ENCODE assay signal across 18 mouse cellular contexts in genomic region chr15:85173425-85173824, GRCm38 (mm10). TPM values are rescaled to one million over a fixed set of nuclear protein-coding genes. Genes with fewer than 3 reads are reported as not detected.
DNase-seq lines count a peak whose midpoint lies in the region; ATAC-seq lines count a peak whose summit lies in the region.
"Had no signal": no experiment of that assay in that cellular context is flagged by ENCODE, and none has a peak within 500 bp of the region (broad histone marks: within the 10 kb centered on the region; RNA-seq: fewer than 3 reads in every experiment).

No protein-coding gene starts in this region.

- H3K27ac ChIP-seq in heart, embryonic 12.5 days (ENCODE audit: poor library complexity, severe bottlenecking): peak overlapping the region; percentile 48
- H3K27ac ChIP-seq in kidney, embryonic 16.5 days (ENCODE audit: low read length): peak overlapping the region; percentile 40
- H3K27ac ChIP-seq in limb, embryonic 10.5 days: peak overlapping the region; percentile 63
- H3K27ac ChIP-seq in stomach, embryonic 16.5 days (ENCODE audit: low read length): peak overlapping the region; percentile 80; the same call in 1 of the 2 replicates
- H3K27ac ChIP-seq: neural tube, embryonic 15.5 days had no signal

- 23% methylated on average over 8 of the region's 8 CpGs for WGBS in heart, embryonic 12.5 days
- 65% methylated on average over 8 of the region's 8 CpGs for WGBS in kidney, embryonic 16.5 days
- WGBS in limb, embryonic 10.5 days: 62% methylated on average over 8 of the region's 8 CpGs
- 56% methylated on average over 8 of the region's 8 CpGs for WGBS in stomach, embryonic 16.5 days

- no peak overlapping the region for H3K4me3 ChIP-seq in heart, embryonic 12.5 days
- no peak overlapping the region for H3K4me3 ChIP-seq in kidney, embryonic 16.5 days (ENCODE audit: low read length)
- H3K4me3 ChIP-seq in limb, embryonic 10.5 days: no peak overlapping the region
- H3K4me3 ChIP-seq in stomach, embryonic 16.5 days (replicated peaks; ENCODE audit: low read length): no peak overlapping the region
- H3K4me3 ChIP-seq: megakaryocyte, embryonic 14.5 days; neural tube, embryonic 15.5 days had no signal

- no peak for ATAC-seq in heart, embryonic 12.5 days (ENCODE audit: insufficient number of reproducible peaks, low FRiP score)
- ATAC-seq in kidney, embryonic 16.5 days (ENCODE audit: low FRiP score, low TSS enrichment): no peak
- ATAC-seq in stomach, embryonic 16.5 days (ENCODE audit: insufficient read depth, low FRiP score): no peak
- ATAC-seq: hindbrain, embryonic 16.5 days had no signal

- H3K9ac ChIP-seq in heart, embryonic 12.5 days: no peak overlapping the region
- H3K9ac ChIP-seq in kidney, embryonic 16.5 days (replicated peaks; ENCODE audit: low read length): no peak overlapping the region
- H3K9ac ChIP-seq in stomach, embryonic 16.5 days (ENCODE audit: low read length): no peak overlapping the region; the same call in 1 of the 2 replicates
- H3K9ac ChIP-seq: neural tube, embryonic 15.5 days had no signal

- no peak for DNase-seq in heart, adult 9 months (ENCODE audit: low spot score in 2 of 2)
- DNase-seq in kidney, postnatal 14 days: no peak
- DNase-seq in limb, embryonic 10.5 days (ENCODE audit: low spot score): no peak
- DNase-seq in cerebellum, adult 18-20 months: no peak
- DNase-seq in thymus, adult 18-20 months: no peak
- DNase-seq: adrenal gland, postnatal 14 days; cerebellum, postnatal 14 days; right cerebral cortex, adult 18-20 months; spleen, adult 18-20 months had no signal

- 0 out of 2 replicates have a peak, but pooled peaks cover 3% of the 10 kb centered on the region for H3K27me3 ChIP-seq in heart, embryonic 12.5 days (replicated peaks)
- H3K27me3 ChIP-seq in kidney, embryonic 16.5 days (ENCODE audit: insufficient read depth, low read length): no peaks in the 10 kb centered on the region
- no peaks in the 10 kb centered on the region for H3K27me3 ChIP-seq in limb, embryonic 10.5 days (ENCODE audit: low read depth, poor library complexity, severe bottlenecking)
- no peaks in the 10 kb centered on the region for H3K27me3 ChIP-seq in stomach, embryonic 16.5 days (ENCODE audit: control insufficient read depth, insufficient read depth, low read length)
- H3K27me3 ChIP-seq: neural tube, embryonic 15.5 days had no signal

- no peaks in the 10 kb centered on the region for H3K36me3 ChIP-seq in heart, embryonic 12.5 days
- no peaks in the 10 kb centered on the region for H3K36me3 ChIP-seq in kidney, embryonic 16.5 days (ENCODE audit: insufficient read depth, low read length)
- H3K36me3 ChIP-seq in limb, embryonic 10.5 days: no peaks in the 10 kb centered on the region
- H3K36me3 ChIP-seq in stomach, embryonic 16.5 days (ENCODE audit: control insufficient read depth, insufficient read depth, low read length): no peaks in the 10 kb centered on the region
- H3K36me3 ChIP-seq: neural tube, embryonic 15.5 days had no signal

- 0 out of 2 replicates have a peak, but pooled peaks cover 5% of the 10 kb centered on the region for H3K9me3 ChIP-seq in heart, embryonic 12.5 days (replicated peaks)
- H3K9me3 ChIP-seq in kidney, embryonic 16.5 days (ENCODE audit: low read length): no peaks in the 10 kb centered on the region
- H3K9me3 ChIP-seq in limb, embryonic 10.5 days (replicated peaks): no peaks in the 10 kb centered on the region
- H3K9me3 ChIP-seq in stomach, embryonic 16.5 days (replicated peaks; ENCODE audit: control insufficient read depth, low read length): no peaks in the 10 kb centered on the region
- H3K9me3 ChIP-seq: neural tube, embryonic 15.5 days had no signal

- H3K4me1 ChIP-seq in heart, embryonic 12.5 days (replicated peaks): peaks cover 39% of the 10 kb centered on the region
- peaks cover 9% of the 10 kb centered on the region for H3K4me1 ChIP-seq in kidney, embryonic 16.5 days (ENCODE audit: insufficient read depth, low read length)
- peaks cover 42% of the 10 kb centered on the region for H3K4me1 ChIP-seq in limb, embryonic 10.5 days
- peaks cover 15% of the 10 kb centered on the region for H3K4me1 ChIP-seq in stomach, embryonic 16.5 days (ENCODE audit: control insufficient read depth, insufficient read depth, low read length)
- H3K4me1 ChIP-seq: megakaryocyte, embryonic 14.5 days; neural tube, embryonic 15.5 days had no signal

- H3K4me2 ChIP-seq in heart, embryonic 12.5 days: peak overlapping the region; percentile 33
- no peak overlapping the region for H3K4me2 ChIP-seq in kidney, embryonic 16.5 days (replicated peaks; ENCODE audit: low read depth, low read length)
- H3K4me2 ChIP-seq in stomach, embryonic 16.5 days (ENCODE audit: low read depth, low read length): no peak overlapping the region
- H3K4me2 ChIP-seq: neural tube, embryonic 15.5 days had no signal

RNA-seq across cellular contexts. Expression of gene Fbln1, which starts 32.3 kb away (rescaled TPM):
- polyA plus RNA-seq in heart, embryonic 12.5 days (2016; fragmentation: Nextera tagmentation; extraction: Ambion mirVana): 142 and 145 TPM in 2 replicates
- polyA plus RNA-seq in kidney, embryonic 16.5 days (2015; fragmentation: Nextera tagmentation; extraction: Ambion mirVana): 202 and 212 TPM in 2 replicates
- 258 and 261 TPM in 2 replicates for polyA plus RNA-seq in limb, embryonic 10.5 days (2016; fragmentation: Nextera tagmentation; extraction: Ambion mirVana)
- 236 and 299 TPM in 2 replicates for polyA plus RNA-seq in stomach, embryonic 16.5 days (2015; fragmentation: Nextera tagmentation; extraction: Ambion mirVana)

RNA-seq across cellular contexts. Expression of gene Ribc2, which starts 41.5 kb away (rescaled TPM):
- 0.13 TPM in 1 of 2 replicates, not detected in the other for polyA plus RNA-seq in heart, embryonic 12.5 days (2016; fragmentation: Nextera tagmentation; extraction: Ambion mirVana)
- polyA plus RNA-seq in kidney, embryonic 16.5 days (2015; fragmentation: Nextera tagmentation; extraction: Ambion mirVana): 0.30 and 0.40 TPM in 2 replicates
- polyA plus RNA-seq in limb, embryonic 10.5 days (2016; fragmentation: Nextera tagmentation; extraction: Ambion mirVana): 0.34 and 0.49 TPM in 2 replicates
- 0.31 and 0.34 TPM in 2 replicates for polyA plus RNA-seq in stomach, embryonic 16.5 days (2015; fragmentation: Nextera tagmentation; extraction: Ambion mirVana)
- polyA plus RNA-seq: C2C12; liver, adult 2 months had no signal

RNA-seq across cellular contexts. Expression of gene Smc1b, which starts 41.7 kb away (rescaled TPM):
- polyA plus RNA-seq in heart, embryonic 12.5 days (2016; fragmentation: Nextera tagmentation; extraction: Ambion mirVana): 0.09 and 0.13 TPM in 2 replicates
- 0.21 and 0.24 TPM in 2 replicates for polyA plus RNA-seq in kidney, embryonic 16.5 days (2015; fragmentation: Nextera tagmentation; extraction: Ambion mirVana)
- polyA plus RNA-seq in limb, embryonic 10.5 days (2016; fragmentation: Nextera tagmentation; extraction: Ambion mirVana): 0.19 and 0.38 TPM in 2 replicates
- polyA plus RNA-seq in stomach, embryonic 16.5 days (2015; fragmentation: Nextera tagmentation; extraction: Ambion mirVana): 0.12 and 0.17 TPM in 2 replicates
- polyA plus RNA-seq: gonadal fat pad, adult 2 months had no signal
